Mouse (Mus musculus): ENCODE measurements around the gene Tlnrd1.
A peak's percentile ranks its signal among the peaks of the same experiment; 100 is the strongest.

Gene Tlnrd1

GRCm38 (mm10) chr7:83891433-83892332 is 7.6 kb upstream of the Tlnrd1 start:
- TF ChIP-seq GATA4 (IDR thresholded peaks at IDR 0.05; ENCODE audit: insufficient replicate concordance, low read length): peak; percentile 40; the same call in 1 of the 2 replicates

GRCm38 (mm10) chr7:83889383-83889782 is 5.3 kb upstream of the Tlnrd1 start:
- TF ChIP-seq GATA4 (IDR thresholded peaks at IDR 0.05; ENCODE audit: insufficient replicate concordance, low read length): no peak

- no peak for TF ChIP-seq GATA4 (IDR thresholded peaks at IDR 0.05; ENCODE audit: insufficient replicate concordance, low read length)
These were observed 2.4 kb upstream of the Tlnrd1 start for GRCm38 (mm10) chr7:83886366-83887129.

GRCm38 (mm10) chr7:83885835-83886234 is 1.7 kb upstream of the Tlnrd1 start:
- TF ChIP-seq GATA4 (IDR thresholded peaks at IDR 0.05; ENCODE audit: insufficient replicate concordance, low read length): no peak

- no peak for TF ChIP-seq GATA4 (IDR thresholded peaks at IDR 0.05; ENCODE audit: insufficient replicate concordance, low read length)
These were observed 922 bp upstream of the Tlnrd1 start for GRCm38 (mm10) chr7:83884921-83885532.

GRCm38 (mm10) chr7:83883276-83884020 is 657 bp downstream of the Tlnrd1 start:
- TF ChIP-seq GATA4 (IDR thresholded peaks at IDR 0.05; ENCODE audit: insufficient replicate concordance, low read length): peak; percentile 57; the same call in 1 of the 2 replicates

GRCm38 (mm10) chr7:83882633-83883275 is 1.4 kb downstream of the Tlnrd1 start:
- no peak for TF ChIP-seq GATA4 (IDR thresholded peaks at IDR 0.05; ENCODE audit: insufficient replicate concordance, low read length)

- TF ChIP-seq GATA4 (IDR thresholded peaks at IDR 0.05; ENCODE audit: insufficient replicate concordance, low read length): no peak
These were observed 1.9 kb downstream of the Tlnrd1 start for GRCm38 (mm10) chr7:83882150-83882632.

GRCm38 (mm10) chr7:83878676-83879448 is 5.2 kb downstream of the Tlnrd1 start:
- no peak for TF ChIP-seq GATA4 (IDR thresholded peaks at IDR 0.05; ENCODE audit: insufficient replicate concordance, low read length)

GRCm38 (mm10) chr7:83877088-83877487 is 7.0 kb downstream of the Tlnrd1 start:
- no peak for TF ChIP-seq GATA4 (IDR thresholded peaks at IDR 0.05; ENCODE audit: insufficient replicate concordance, low read length)

GRCm38 (mm10) chr7:83869839-83870543 is 14.1 kb downstream of the Tlnrd1 start:
- TF ChIP-seq GATA4 (IDR thresholded peaks at IDR 0.05; ENCODE audit: insufficient replicate concordance, low read length): no peak

GRCm38 (mm10) chr7:83868200-83868599 is 15.9 kb downstream of the Tlnrd1 start:
- TF ChIP-seq GATA4 (IDR thresholded peaks at IDR 0.05; ENCODE audit: insufficient replicate concordance, low read length): no peak

GRCm38 (mm10) chr7:83863554-83863953 is 20.6 kb downstream of the Tlnrd1 start:
- no peak for TF ChIP-seq GATA4 (IDR thresholded peaks at IDR 0.05; ENCODE audit: insufficient replicate concordance, low read length)

All from liver, adult (tissue).